Mouse (Mus musculus) lung, postnatal 0 days (tissue): Measurements from ENCODE around the gene Fgl2.

ENCODE experiments used
- CTCF ChIP-seq: IDR thresholded peaks from 2 replicates; pipeline ENCODE4 v1.5.1; 2016; ENCODE audit warnings: antibody characterized with exemption, mild to moderate bottlenecking
- EP300 ChIP-seq: IDR thresholded peaks from 2 replicates; pipeline ENCODE4 v1.6.1; 2016; ENCODE audit warnings: antibody characterized with exemption, mild to moderate bottlenecking, control low read depth

- no peak for TF ChIP-seq CTCF
- TF ChIP-seq EP300 = no peak
Measured at GRCm38 (mm10) chr5:21373180-21373518, 707 bp downstream of the Fgl2 start.
